Mouse (Mus musculus) embryonic facial prominence, embryonic 10.5 days (tissue): ENCODE measurements around the gene Mtm1. TPM values are rescaled to one million over a fixed set of nuclear protein-coding genes. Genes with fewer than 3 reads are reported as not detected.
"Not testable (repeated sequence)": the region's sequence is repeated elsewhere in the genome, so short reads cannot be mapped to it uniquely, and the experiment has no call there.

ENCODE experiments used
- DNase-seq: peaks from one replicate; pipeline ENCODE4 v3.0.0-alpha.2; 2017; ENCODE audit warnings: low spot score
- H3K27ac ChIP-seq: fragments of 300-500 bp; sonication (generic); replicated peaks from 2 replicates; pipeline ENCODE4 v1.5.1; 2016; ENCODE audit warnings: mild to moderate bottlenecking
- H3K27me3 ChIP-seq: fragments of 300-500 bp; sonication (generic); replicated peaks from 2 replicates; pipeline ENCODE4 v1.6.1; 2016; ENCODE audit warnings: low read depth, mild to moderate bottlenecking; ENCODE audit not compliant: poor library complexity, severe bottlenecking
- H3K36me3 ChIP-seq: fragments of 300-500 bp; sonication (generic); replicated peaks from 2 replicates; pipeline ENCODE4 v1.6.1; 2016; ENCODE audit warnings: mild to moderate bottlenecking, moderate library complexity
- H3K4me1 ChIP-seq: fragments of 300-500 bp; sonication (generic); 2 replicates; pipeline ENCODE4 v1.6.1; 2016
- H3K4me3 ChIP-seq: fragments of 300-500 bp; sonication (generic); 2 replicates; pipeline ENCODE4 v1.5.1; 2016; ENCODE audit warnings: mild to moderate bottlenecking, moderate library complexity
- H3K9me3 ChIP-seq: fragments of 300-500 bp; sonication (generic); 2 replicates; pipeline ENCODE4 v1.6.1; 2016; ENCODE audit warnings: mild to moderate bottlenecking
- WGBS: fragments of 180-500 bp; shearing (Covaris S2); methylation state at CpG from one replicate; pipeline ENCODE4 v1.1.7; 2016; 5-methylcytosine and 5-hydroxymethylcytosine counted together
- polyA plus RNA-seq: library from polyadenylated mRNA; unstranded; fragments of >200 nt; fragmentation: Nextera tagmentation; extraction: Ambion mirVana; gene quantifications from 2 replicates; pipeline ENCODE4 v1.2.1, GENCODE M21; 2016

Gene Mtm1
- polyA plus RNA-seq, 1 experiment from 2014 or later: 2.7 TPM

- DNase-seq: no peak
Measured at GRCm38 (mm10) chrX:71302148-71302547, 91.6 kb downstream of the Mtm1 start.

GRCm38 (mm10) chrX:71311229-71311628, 100.7 kb downstream of the Mtm1 start:
- Histone ChIP-seq H3K4me3 (no peak overlapping the region), H3K27me3 (no peaks in the 10 kb centered on the region), H3K27ac (no peak overlapping the region), H3K4me1 (no peaks in the 10 kb centered on the region), H3K9me3 (no peaks in the 10 kb centered on the region), H3K36me3 (no peaks in the 10 kb centered on the region)
- DNase-seq: peak; percentile 30
- 36% methylated on average over 8 of the region's 8 CpGs for WGBS

More at GRCm38 (mm10) chrX:71302148-71302547, 91.6 kb downstream of the Mtm1 start:
- no peaks in the 10 kb centered on the region for H3K4me1 ChIP-seq
- H3K27ac ChIP-seq: no peak overlapping the region
- H3K9me3 ChIP-seq: no peaks in the 10 kb centered on the region
- H3K27me3 ChIP-seq: 0 out of 2 replicates have a peak, but pooled peaks cover 6% of the 10 kb centered on the region
- no peaks in the 10 kb centered on the region for H3K36me3 ChIP-seq
- no peak overlapping the region for H3K4me3 ChIP-seq
- WGBS: 88% methylated on average over 5 of the region's 5 CpGs

- no peak for DNase-seq
- WGBS: 86% methylated on average over 5 of the region's 5 CpGs
- H3K27me3 ChIP-seq: no peaks in the 10 kb centered on the region
Measured at GRCm38 (mm10) chrX:71314380-71314779, 103.8 kb downstream of the Mtm1 start.

GRCm38 (mm10) chrX:71352033-71352432, 141.5 kb downstream of the Mtm1 start:
- no peaks in the 10 kb centered on the region for H3K9me3 ChIP-seq
- H3K27ac ChIP-seq: no peak overlapping the region
- no peaks in the 10 kb centered on the region for H3K36me3 ChIP-seq
- H3K4me1 ChIP-seq: no peaks in the 10 kb centered on the region
- DNase-seq: no peak
- no peaks in the 10 kb centered on the region for H3K27me3 ChIP-seq
- no peak overlapping the region for H3K4me3 ChIP-seq
- 72% methylated on average over 1 of the region's 1 CpGs for WGBS

More at GRCm38 (mm10) chrX:71314380-71314779, 103.8 kb downstream of the Mtm1 start:
- Histone ChIP-seq H3K36me3 (no peaks in the 10 kb centered on the region), H3K27ac (no peak overlapping the region), H3K9me3 (no peaks in the 10 kb centered on the region), H3K4me1 (no peaks in the 10 kb centered on the region), H3K4me3 (no peak overlapping the region)

- Histone ChIP-seq H3K27me3 (no peaks in the 10 kb centered on the region), H3K4me3 (no peak overlapping the region), H3K36me3 (no peaks in the 10 kb centered on the region), H3K27ac (no peak overlapping the region), H3K4me1 (no peaks in the 10 kb centered on the region), H3K9me3 (no peaks in the 10 kb centered on the region)
- DNase-seq: no peak
- WGBS: 63% methylated on average over 1 of the region's 1 CpGs
Measured at GRCm38 (mm10) chrX:71355331-71355730, 144.8 kb downstream of the Mtm1 start.

GRCm38 (mm10) chrX:71361793-71362192, 151.2 kb downstream of the Mtm1 start:
- not testable (repeated sequence) for H3K4me3 ChIP-seq, H3K9me3 ChIP-seq, H3K27me3 ChIP-seq, H3K36me3 ChIP-seq, H3K27ac ChIP-seq, H3K4me1 ChIP-seq, DNase-seq
- 90% methylated on average over 10 of the region's 10 CpGs for WGBS

- no peak for DNase-seq
- Histone ChIP-seq H3K27me3 (no peaks in the 10 kb centered on the region), H3K4me3 (peak overlapping the region; percentile 68), H3K27ac (no peak overlapping the region), H3K9me3 (no peaks in the 10 kb centered on the region), H3K4me1 (no peaks in the 10 kb centered on the region), H3K36me3 (no peaks in the 10 kb centered on the region)
- WGBS: 75% methylated on average over 5 of the region's 5 CpGs
Measured at GRCm38 (mm10) chrX:71364062-71364461, 153.5 kb downstream of the Mtm1 start.

GRCm38 (mm10) chrX:71364554-71364991, 154.0 kb downstream of the Mtm1 start, which contains the start of gene Mtmr1:
TSS of gene Mtmr1 (plus strand) at chrX:71364760.
- Histone ChIP-seq H3K4me3 (peak within 1 kb of the TSS; percentile 68), H3K36me3 (no peaks in the 10 kb centered on the region), H3K27ac (peak within 1 kb of the TSS; percentile 78), H3K27me3 (no peaks in the 10 kb centered on the region), H3K4me1 (no peaks in the 10 kb centered on the region), H3K9me3 (no peaks in the 10 kb centered on the region)
- 20% methylated on average over 47 of the region's 47 CpGs for WGBS
- DNase-seq: peak; percentile 82

- peak overlapping the region; percentile 78 for H3K27ac ChIP-seq
- H3K4me1 ChIP-seq: no peaks in the 10 kb centered on the region
- H3K4me3 ChIP-seq: peak overlapping the region; percentile 68
- 16% methylated on average over 19 of the region's 20 CpGs for WGBS
- DNase-seq: no peak
- H3K36me3 ChIP-seq: no peaks in the 10 kb centered on the region
- H3K9me3 ChIP-seq: no peaks in the 10 kb centered on the region
- no peaks in the 10 kb centered on the region for H3K27me3 ChIP-seq
Measured at GRCm38 (mm10) chrX:71365011-71365410, 154.4 kb downstream of the Mtm1 start.

Other genes starting within 250 kb of the Mtm1 start
- gene Mamld1, start 160.5 kb upstream of the Mtm1 start, polyA plus RNA-seq: 1.3 and 1.5 TPM in 2 replicates
- gene Mtmr1, start 154.0 kb downstream of the Mtm1 start, polyA plus RNA-seq: 5.7 and 5.8 TPM in 2 replicates